Mouse (Mus musculus) spleen, postnatal 14 days (tissue): ENCODE data around the gene Nav2.

Experiments
- DNase-seq, 2 experiments: peaks; one replicate each; pipeline ENCODE4 v3.0.0; 2021 to 2022; ENCODE audit warnings: low spot score in 2 of 2

Nav2 gene

DNA sequence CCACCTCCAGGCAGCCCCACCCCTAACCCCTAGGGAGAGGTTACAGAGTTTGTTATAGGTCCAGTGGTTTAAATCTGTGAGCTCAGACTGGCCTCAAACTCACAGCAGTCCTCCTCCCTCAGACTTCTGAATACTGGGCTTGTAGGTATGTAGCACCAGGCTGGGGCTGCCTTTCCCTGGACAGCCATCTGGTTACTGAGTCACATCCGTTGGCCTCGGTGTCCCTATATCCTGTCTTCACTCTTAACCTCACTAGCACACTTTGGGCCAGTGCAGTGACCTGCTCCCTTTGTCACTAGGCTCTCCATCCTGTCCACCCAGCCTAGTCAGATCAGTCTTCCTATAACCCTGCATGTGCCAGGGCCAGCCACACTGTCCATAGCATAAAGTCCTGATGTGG is 19.8 kb upstream of the Nav2 start:
- no peak for DNase-seq

DNA sequence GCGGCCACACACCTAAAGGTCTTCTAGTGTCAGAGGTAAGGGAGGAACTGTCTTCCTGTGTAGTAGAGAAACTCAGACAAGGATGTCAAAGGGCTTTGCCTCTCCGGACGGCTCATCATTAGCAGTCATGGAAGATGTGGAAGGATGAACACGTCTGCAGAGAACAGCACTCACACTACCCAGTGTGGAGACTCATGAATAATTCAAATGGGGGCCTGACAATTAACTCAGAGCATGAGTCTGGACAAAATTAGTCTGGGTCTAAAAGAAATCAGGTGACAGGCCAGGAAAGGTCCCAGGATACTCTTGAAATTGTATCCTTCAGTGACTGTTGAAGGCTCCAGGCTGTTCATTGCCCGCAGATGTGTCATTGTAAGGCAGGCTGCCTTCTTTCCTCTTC is 17.5 kb upstream of the Nav2 start:
- DNase-seq = no peak

DNA sequence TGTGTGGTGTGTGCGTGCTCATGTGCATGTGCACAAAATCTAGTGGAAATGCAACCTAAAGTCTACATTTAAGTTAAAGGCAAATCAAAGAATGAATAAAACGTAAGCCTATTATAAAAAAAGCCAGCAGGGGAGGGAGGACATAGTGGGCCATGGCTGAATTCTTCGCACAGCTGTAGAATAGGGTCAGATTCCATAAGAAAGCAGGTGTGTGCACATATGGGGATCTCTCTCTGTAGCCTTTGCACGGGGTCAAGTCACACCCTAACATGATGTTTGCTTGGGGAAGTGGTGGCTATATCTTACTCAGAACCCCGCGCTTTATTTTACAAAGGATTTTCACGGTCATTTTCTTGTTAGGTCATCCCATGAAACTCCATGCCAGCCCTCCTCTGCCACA is 15.4 kb upstream of the Nav2 start:
- no peak for DNase-seq

DNA sequence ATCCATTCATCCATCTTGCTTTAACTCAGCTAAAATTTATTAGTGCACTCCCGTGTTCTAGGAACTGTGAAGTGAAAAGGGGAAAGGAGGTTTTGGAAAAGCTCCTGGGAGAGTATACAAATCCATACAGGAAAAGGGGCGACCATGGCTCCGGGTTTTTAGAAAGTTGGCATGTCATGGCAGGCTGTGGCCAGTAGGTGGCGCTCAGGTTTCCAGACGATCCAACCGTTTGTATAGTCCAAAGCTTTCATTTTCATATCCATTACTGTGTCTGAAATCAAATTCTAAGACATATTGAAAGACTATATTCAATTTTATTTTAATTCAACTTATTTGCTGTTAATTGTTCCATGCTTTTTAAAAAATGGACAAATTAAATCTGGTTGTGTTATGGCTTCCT is 14.4 kb upstream of the Nav2 start:
- peak in 1 of 2 experiments; percentile 60 for DNase-seq

DNA sequence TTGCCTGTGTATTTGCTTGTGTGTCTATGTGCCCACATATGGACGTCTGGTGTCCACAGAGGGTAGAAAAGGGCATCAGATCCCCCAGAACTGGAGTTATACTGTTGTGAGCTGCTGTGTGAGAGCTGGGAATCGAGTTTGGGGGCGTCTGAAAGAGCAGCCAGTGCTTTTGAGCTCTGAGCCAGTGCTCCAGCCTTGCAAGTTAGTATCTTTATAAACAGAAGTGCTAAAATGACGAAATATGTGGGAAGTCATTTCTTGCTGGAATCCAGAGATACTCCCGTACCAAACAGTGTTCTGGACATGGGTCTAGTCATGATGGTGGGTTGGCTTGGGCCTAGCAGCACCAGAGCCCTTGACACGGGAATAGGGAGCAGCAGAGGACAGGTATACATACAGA is 13.8 kb upstream of the Nav2 start:
- DNase-seq = no peak

DNA sequence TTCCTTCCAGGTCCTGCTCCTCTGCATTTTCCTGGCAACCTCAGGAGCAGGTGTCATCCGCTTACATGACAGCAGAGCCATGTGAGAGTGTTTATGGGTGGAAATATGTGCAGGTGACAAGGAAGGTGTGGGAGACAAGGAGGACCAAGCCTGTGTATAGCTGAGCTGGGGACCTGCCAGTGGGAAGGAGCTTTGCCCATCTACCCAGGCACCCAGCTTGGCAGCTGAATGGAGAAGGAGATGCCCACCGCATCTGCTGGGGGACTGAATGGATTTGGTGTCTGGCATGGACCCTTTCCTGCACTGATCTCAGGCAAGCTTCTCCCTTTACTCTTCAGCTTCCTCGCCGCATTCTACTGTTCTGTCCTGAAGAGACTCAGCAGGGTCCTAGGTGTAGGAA is 13.0 kb upstream of the Nav2 start:
- DNase-seq = no peak

DNA sequence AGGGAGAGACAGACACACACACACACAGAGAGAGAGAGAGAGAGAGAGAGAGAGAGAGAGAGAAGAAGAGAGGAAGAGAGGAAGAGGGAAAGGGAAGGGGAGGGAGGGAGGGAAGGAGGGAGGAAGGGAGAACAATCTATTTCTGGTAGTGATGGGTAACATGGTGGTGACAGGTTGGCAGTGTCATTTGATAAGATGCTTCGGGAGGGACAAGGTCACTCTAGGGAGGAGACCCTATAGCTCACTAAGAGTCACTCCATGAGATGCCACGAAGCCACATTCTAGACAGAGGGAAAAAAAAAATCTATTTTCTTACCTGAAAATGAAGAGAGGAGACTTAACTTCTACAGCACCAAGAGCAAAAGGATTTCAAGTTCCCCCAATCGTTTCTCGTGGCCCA is 12.5 kb upstream of the Nav2 start:
- DNase-seq = no peak

DNA sequence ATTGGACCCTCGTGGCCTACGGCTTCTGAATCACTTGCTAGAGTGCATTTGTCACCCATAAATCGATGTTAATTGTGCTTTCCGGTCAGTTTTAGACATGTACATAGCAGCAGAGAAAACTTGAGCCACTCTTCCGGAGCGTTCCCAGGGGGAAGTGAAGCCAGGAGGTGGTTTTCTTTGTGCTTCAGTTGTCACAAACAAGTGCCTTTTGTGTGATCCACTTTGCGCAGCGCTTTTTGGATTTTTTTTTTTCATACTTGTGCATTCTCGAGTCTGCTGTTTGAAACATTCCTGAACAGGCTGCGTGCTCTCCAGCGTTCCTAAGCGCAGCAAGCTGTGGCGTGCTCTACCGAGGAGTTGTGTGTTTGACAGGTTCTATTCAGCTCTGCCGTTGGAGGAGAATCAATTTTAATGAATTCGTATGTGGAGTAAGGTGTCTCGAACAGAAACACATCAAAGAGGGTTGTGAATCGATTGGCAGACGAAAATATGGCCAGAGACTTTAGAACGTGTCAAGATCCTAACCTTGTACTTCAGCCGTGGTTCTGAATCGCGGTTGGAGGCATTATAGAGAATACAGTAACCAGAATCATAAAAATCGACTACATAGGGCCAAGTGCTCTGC is 10.9 kb upstream of the Nav2 start:
- DNase-seq = no peak

DNA sequence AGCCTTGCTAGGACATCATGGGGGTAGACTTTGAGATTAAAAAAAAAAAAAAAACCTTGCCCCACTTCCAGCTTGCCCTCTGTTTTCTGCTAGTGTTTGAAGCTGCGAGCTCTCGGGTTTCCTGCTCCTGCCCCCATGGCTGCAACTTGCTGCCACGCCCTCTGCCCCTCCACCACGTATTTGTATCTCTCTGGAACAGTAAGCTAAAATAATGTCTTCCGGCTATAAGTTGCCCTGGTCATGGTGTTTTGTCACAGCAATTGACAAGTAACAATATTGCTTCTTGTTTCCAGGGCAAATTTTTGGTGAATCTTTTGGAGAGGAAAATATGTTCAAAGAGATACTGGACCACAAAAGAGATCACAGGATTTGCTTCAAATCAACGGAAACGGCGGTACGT is 10.1 kb upstream of the Nav2 start:
- DNase-seq = no peak

DNA sequence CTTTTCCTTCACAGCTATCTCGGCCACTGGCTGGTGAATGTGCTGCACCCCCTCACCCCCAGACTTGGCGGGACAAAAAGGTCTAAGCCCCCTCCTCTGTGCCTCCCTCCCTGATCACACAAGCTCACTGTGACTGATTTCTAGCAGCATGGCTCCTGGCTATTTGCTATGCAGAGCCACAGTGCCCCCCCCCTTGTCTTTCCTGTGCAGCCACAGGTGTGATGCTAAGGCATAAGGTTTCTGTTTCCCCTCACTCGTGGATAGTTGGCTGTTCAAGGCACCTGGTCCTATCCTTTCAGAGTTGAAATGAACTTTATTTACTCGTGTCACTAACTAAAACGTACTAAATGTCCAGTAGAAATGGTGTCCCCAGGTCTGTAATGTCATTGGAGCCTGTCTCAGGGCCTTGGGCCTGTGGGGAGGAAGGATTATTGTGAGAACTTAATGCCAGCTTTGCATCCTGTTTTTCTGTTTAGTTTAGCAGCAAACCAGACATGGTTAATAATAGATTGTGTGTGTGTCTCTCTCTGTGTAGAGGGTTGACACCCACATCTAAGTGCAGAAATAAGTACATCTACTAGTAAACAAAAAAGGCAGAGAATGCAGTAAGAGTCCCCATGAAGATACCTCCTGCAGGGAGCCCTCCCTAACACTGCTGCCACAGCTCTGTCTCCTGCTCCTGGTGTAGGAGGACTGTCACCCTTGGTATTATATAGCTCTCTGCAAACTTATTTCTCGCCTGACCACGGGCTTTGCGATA is 7.9 kb upstream of the Nav2 start:
- DNase-seq = no peak

DNA sequence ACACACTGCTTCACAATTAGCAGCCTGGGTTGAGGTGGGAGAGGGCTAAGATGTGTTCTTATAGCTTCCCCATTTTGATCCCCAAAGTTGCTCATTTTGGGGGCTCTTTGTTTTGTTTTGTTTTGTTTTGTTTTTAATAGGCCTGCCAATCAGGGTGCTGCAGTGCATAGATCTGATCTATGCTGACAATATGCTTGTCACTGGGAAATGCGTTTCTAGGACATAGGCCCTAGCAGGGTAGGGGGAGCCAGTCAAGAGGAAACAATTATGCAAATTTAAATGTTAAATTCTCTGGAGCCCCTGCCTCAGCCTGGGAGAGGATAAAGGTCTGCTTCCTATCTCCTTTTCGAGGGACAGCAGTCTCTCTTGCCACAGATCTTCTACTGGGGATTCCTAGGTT is 6.1 kb upstream of the Nav2 start:
- no peak for DNase-seq

DNA sequence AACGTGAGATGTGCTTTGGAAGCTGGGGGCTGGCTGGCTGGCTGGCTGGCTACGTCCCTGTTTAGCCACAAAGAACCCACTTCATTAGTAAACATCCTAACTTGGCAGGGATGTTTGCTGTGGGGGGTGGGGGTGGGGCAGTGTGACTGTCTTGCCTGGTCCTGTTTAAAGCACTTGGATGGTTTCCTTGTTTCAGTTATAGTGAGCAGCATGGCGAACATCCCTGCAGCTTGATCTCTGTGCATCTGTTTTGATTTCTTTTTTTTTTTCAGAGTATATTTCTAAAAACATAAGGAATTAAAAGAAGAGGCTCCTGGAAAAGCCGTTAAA is 791 bp downstream of the Nav2 start:
- DNase-seq = no peak

DNA sequence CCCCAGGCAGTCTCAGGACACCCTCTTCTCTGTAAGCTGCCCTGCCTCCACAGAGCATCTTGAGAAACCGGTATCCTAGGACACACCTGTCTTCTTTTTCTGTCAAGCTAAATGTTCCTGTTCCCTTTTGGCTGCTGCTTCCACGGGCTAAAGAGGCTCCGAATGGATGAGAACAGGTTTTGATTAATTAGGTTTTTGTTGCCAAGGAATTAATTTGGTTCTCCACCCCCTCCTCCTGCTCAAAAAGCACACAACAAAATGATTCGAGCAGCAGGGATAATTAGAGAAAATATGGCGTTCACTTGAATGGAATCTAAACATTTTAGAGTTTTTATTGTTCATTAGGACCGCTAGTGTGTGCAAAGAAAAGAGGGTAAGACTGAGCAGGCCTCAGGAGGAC is 1.8 kb downstream of the Nav2 start:
- no peak for DNase-seq

DNA sequence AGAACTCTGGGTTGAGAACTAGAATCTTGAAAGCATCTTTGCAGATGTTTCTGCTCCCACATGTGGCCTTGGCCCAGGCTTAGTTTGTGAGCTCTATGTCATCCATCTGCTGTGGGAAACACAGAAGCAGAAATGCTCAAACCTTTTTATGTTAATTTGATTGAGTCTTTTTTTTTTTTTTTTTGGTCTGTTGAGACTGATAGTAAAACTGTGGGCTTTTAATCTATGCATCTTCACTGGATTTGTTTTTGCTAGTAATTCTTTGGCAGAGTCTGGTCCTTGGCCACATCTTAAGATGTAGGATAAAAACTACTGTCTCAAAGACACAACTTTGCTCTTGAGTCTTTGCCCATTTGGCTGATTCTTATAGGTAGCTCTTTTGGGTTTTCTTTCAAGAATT is 2.6 kb downstream of the Nav2 start:
- no peak for DNase-seq

DNA sequence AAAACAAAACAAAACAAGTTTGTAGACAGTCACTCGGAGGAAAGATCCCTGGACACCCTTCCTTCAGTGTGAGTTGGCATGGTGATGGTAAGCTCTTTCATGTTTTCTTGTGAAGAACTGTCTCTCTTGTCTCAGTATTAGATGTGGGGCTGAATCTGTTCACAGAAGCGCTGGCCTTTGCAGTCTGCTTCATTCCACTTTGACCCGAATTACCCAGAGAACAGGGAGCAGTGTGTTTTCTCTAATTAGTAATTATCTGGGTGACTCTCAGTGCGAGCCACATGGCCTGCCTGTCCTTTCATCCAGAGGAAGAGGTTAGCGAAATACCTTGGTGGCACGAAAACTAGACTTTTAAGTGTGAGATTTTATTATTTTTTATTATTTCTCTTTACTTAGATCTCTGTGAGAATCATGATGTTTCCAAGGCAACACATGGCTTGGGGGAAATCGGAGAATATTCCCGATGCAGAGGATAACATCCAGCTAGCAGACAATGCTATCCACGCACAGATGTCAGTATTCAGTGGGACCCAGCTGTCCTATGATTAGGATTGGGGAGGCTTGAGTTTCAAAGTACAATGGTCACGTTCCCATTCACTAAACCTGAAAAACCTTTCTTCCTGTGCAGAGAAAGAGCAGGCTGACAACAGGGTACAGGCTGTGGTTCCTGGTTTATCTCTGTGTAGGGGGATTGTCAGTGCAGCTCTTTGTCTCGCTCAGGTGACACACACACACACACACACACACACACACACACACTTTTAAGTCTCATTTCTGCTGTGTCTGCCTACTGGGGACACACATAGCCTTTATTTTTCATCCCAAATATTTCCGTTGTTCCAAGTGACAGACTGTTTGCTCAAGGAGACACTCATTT is 6.4 kb downstream of the Nav2 start:
- DNase-seq = no peak

DNA sequence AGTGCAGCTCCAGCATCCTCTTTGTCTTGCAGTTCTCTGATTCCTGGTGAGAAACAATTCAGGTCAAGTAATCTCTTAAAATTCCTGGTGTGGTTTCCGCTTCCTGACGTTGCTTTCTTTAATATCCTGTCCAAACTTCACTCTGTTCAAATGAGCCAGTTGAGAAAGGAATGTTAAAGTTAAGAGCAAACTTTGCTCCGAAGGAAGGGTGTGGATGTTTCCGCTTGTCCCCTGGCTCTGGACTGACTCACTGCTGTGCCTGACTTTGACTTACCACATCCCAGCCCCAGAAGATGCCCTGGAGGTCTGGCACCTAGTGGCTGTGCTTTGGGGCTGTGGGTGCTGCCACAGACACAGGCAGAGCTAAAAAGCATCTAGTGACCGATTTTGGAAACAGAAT is 8.9 kb downstream of the Nav2 start:
- DNase-seq = no peak

DNA sequence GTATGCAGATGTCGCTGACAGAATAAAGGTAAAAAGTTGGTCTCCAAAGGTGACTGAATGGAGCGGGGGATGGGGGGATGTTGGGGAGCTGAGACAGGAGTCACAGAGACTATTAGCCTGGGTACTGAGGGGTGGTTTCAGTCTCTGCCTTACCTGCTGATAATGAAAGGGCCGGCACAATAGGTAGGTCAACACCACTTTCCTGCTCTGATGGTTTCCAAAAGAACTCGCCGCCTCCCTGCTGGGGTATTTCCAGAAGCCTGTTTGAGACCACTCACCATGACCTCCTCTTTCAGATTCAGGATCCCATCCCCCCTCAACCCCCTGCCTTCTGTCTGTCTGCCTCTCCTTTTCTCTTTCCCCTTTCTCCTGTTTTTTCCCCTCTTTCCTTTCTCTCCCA is 9.5 kb downstream of the Nav2 start:
- DNase-seq = no peak

DNA sequence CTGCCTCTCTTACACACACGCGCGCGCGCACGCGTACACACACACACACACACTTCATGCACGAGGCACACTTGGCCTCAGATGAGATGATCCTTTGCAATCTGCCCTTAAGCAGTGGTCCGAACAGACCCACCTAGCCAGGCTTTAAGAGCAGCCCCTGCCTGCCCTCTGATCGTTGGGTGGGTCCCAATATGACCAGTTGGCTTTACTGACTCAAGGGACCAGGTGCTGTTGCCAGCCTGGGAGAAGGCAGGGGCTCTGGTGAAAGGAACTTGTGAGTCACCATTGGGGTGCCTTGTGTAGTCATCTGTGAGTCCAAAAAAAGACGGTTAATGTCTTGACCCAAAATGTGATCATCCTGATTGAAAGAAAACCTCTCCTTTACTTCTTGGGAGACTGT is 9.9 kb downstream of the Nav2 start:
- no peak for DNase-seq

DNA sequence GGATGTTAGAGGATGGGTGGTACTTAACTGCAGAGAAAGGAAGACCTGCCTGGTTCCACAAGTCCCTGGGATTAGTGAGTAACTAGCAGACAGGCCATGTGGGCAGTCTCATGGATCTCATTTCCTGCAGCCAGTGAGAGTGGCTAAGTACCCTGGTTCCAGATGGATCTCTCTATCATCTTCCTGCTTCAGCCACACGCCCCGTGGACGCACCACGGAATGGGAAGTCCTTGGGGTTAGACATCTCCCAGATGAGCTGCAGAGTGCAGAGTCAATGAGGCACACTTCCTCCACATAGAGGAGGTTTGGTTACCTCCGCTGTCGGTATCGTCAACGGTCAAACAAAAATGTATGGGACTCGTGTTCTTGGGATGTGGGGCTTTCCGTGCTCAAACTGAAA is 15.1 kb downstream of the Nav2 start:
- no peak for DNase-seq

DNA sequence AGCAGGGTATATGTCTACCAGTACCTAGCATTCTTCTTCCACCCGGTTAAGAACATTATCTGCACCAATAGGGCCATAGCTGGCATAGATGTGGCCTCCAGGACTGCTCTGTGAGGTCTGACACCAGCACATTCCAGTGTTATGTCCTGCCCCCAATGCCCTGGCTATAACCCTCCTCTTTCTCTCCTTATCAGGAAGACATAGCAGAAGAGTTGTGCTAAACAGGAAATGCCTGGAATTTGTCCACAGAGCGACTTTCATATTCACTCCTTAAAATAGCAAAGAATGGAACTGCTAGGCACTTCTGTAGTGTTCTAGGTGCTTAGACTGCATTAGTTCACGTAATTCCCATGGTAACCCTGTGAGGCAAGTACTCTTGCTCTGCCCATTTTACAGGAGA is 16.7 kb downstream of the Nav2 start:
- DNase-seq = no peak

DNA sequence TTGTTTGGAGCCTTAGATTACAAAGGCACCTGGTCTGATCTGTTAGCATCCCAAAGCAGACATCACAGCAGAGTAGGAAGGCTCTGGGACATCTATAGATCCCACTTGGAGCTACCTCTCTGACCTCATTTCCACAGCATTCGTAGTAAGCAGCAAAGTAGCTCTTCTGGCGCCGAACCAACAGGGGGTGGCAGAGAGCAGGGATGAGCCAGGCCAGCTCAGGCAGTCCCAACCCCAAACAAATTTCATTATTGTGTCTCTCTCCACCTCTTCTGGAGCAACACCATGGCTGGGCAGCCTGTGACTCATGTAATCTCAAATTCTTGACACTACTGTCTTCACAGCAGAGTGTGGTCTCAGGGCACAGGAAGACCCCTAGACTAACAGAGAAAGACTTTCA is 19.8 kb downstream of the Nav2 start:
- DNase-seq = peak in 1 of 2 experiments; percentile 39

DNA sequence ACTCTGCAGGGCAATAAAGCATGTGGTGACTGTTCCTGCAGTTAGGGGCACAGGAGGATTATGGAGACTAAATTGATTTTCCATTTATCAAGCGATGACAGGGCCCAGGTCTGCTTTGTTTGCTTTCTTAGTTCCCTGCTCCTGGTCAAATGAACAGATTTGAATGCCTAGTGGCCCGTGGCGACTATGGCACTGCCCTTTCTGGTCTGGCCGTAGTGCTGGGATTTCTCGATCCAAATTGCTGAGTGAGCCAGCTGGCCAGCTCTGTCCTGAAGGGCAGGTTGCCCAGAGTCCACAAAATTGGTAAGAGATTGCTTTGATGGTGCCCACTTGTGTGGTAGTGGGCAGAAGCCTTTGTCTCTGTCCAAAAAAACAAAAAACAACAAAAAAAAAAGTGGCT is 21.9 kb downstream of the Nav2 start:
- DNase-seq = no peak

DNA sequence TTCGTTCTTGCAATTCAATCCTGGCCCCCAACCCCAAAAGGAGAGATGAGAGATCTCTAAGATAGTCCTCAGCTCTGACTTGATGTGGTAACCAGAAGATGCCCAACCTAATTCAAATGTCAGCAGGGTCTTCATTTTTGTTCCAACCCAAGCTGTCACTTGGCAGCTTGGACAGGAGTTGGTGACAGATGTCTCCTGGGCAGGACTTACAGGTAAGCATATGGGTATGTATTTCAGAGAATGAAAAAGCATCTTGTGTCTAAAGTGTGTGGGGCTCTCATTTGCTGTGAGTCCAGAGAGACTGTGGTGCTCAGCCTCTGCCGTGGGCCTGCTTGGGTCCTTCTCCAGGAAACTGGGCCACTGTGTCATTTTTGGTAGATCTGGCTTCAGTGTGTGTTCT is 23.6 kb downstream of the Nav2 start:
- DNase-seq = no peak
